Mouse (Mus musculus): ENCODE data around the gene Setd1b. TPM values are rescaled to one million over a fixed set of nuclear protein-coding genes. Genes with fewer than 3 reads are reported as not detected.

Setd1b gene
- total RNA-seq (2014; fragmentation: Nextera tagmentation) = 76.5 and 76.7 TPM in 2 replicates
- total RNA-seq (2017) = 2.1 and 2.3 TPM in 2 replicates
- polyA plus RNA-seq (2012) = 89.4 and 90.6 TPM in 2 replicates

GRCm38 (mm10) chr5:123142161-123143157 lies at the start of gene Setd1b:
Setd1b (plus strand) TSS chr5:123142193.
- no peak for ATAC-seq (ENCODE audit: extremely low read depth, insufficient number of reproducible peaks, low FRiP score, poor library complexity, severe bottlenecking)
- no peak for DNase-seq (ENCODE audit: low spot score)

DNA sequence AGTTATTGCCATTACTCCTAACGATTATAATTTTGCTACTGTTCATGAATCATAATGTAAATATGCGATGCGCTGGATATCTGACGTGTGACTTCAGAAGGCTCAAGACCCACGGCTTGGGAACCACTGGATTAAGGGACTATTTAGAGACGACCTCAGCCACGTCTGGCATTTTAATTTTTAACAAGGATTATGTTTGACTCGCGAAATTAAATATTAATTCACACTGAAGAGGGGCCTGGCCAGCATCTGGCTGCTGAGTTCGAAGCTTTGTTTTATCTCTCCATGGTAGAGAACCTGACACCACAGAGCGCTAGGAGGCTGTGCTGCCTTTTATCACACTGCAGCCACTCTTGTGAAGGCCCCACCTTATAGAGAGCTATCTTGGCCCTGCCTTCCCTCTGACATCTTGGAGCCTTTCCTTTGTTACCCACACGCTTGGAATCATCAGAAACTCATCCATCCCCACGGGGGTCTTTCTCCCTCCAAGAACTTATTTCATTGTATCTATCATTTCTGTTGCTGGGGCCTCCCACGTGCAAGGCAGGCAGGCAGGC lies 48.8 kb upstream of the Setd1b start:
- no peaks in the 10 kb centered on the region for H3K9me3 ChIP-seq (replicated peaks)
- peaks cover 14% of the 10 kb centered on the region; the same call in 1 of the 2 replicates for H3K27me3 ChIP-seq (ENCODE audit: insufficient read depth, low read length)
- ATAC-seq (ENCODE audit: extremely low read depth, insufficient number of reproducible peaks, low FRiP score, poor library complexity, severe bottlenecking) (no peak), DNase-seq (ENCODE audit: low spot score) (no peak)
- no peak for TF ChIP-seq TAL1 (conservative IDR thresholded peaks at IDR 0.05; ENCODE audit: low read depth, low read length)
- no peak for TF ChIP-seq GATA2 (IDR thresholded peaks at IDR 0.05; ENCODE audit: borderline replicate concordance, low read depth, low read length)
- TF ChIP-seq POLR2AphosphoS5 (IDR thresholded peaks at IDR 0.05; ENCODE audit: insufficient replicate concordance, low read depth, low read length) = no peak
- no peak for TF ChIP-seq CTCF (IDR thresholded peaks at IDR 0.05; ENCODE audit: low read depth, low read length)
- no peak for TF ChIP-seq GATA1 (IDR thresholded peaks at IDR 0.05; ENCODE audit: borderline replicate concordance, low read length)
- no peaks in the 10 kb centered on the region for H3K36me3 ChIP-seq (replicated peaks)
- no peak overlapping the region for H3K4me3 ChIP-seq (ENCODE audit: low read depth, low read length)
- H3K4me1 ChIP-seq (ENCODE audit: insufficient read depth, low read depth, low read length) = peaks cover 17% of the 10 kb centered on the region

More at GRCm38 (mm10) chr5:123142161-123143157, at the start of gene Setd1b:
- Histone ChIP-seq H3K9me3 (replicated peaks) (no peaks in the 10 kb centered on the region), H3K27me3 (ENCODE audit: insufficient read depth, low read length) (no peaks in the 10 kb centered on the region), H3K4me1 (ENCODE audit: insufficient read depth, low read depth, low read length) (peaks cover 65% of the 10 kb centered on the region), H3K36me3 (replicated peaks) (peaks cover 47% of the 10 kb centered on the region), H3K4me3 (ENCODE audit: low read depth, low read length) (peak within 1 kb of the TSS; percentile 80)
- TF ChIP-seq POLR2AphosphoS5 (IDR thresholded peaks at IDR 0.05; ENCODE audit: insufficient replicate concordance, low read depth, low read length) (no peak), CTCF (IDR thresholded peaks at IDR 0.05; ENCODE audit: low read depth, low read length) (no peak), GATA2 (IDR thresholded peaks at IDR 0.05; ENCODE audit: borderline replicate concordance, low read depth, low read length) (no peak), TAL1 (conservative IDR thresholded peaks at IDR 0.05; ENCODE audit: low read depth, low read length) (no peak), GATA1 (IDR thresholded peaks at IDR 0.05; ENCODE audit: borderline replicate concordance, low read length) (no peak)

DNA sequence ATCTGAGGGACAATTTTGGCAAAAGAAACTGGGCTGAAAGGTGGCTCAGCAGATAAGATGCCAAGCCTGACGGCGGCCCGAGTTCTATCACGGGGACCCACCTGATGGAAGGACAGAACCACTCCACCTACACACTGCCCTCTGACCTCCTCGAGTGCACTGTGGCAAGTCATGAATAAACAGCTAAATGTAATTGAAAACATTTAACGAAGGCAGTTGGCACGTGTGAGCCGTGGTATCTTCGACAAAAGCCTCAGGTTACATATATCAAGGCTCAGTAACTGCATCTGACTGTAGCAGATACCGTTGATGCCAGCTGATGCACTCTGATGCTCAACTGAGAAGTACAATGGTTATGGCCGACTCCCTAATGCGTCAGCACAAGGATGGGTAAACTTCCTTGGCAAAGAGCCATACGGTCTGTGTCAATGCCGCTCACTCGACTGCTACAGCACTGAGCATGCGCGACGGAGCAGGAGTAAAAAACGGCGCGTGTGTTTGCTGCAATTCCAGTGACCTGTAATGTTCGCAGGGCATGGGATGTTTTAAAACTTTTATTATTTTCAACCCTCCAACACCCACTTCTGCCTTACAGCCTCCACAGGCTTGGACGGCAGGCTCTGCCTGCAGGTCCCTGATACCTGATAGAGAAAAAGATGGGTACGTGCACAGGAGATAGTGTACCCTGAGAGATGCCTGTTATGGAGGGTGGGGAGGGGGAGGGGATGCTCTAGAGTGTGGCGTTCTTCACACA lies 47.6 kb upstream of the Setd1b start:
- H3K4me1 ChIP-seq (ENCODE audit: insufficient read depth, low read depth, low read length) = peaks cover 17% of the 10 kb centered on the region
- no peaks in the 10 kb centered on the region for H3K36me3 ChIP-seq (replicated peaks)
- ATAC-seq (ENCODE audit: extremely low read depth, insufficient number of reproducible peaks, low FRiP score, poor library complexity, severe bottlenecking) = no peak
- peaks cover 11% of the 10 kb centered on the region; the same call in 1 of the 2 replicates for H3K27me3 ChIP-seq (ENCODE audit: insufficient read depth, low read length)
- no peaks in the 10 kb centered on the region for H3K9me3 ChIP-seq (replicated peaks)
- TF ChIP-seq CTCF (IDR thresholded peaks at IDR 0.05; ENCODE audit: low read depth, low read length) (no peak), TAL1 (conservative IDR thresholded peaks at IDR 0.05; ENCODE audit: low read depth, low read length) (peak; percentile 50; the same call in 1 of the 2 replicates), GATA1 (IDR thresholded peaks at IDR 0.05; ENCODE audit: borderline replicate concordance, low read length) (no peak), GATA2 (IDR thresholded peaks at IDR 0.05; ENCODE audit: borderline replicate concordance, low read depth, low read length) (no peak), POLR2AphosphoS5 (IDR thresholded peaks at IDR 0.05; ENCODE audit: insufficient replicate concordance, low read depth, low read length) (no peak)
- H3K4me3 ChIP-seq (ENCODE audit: low read depth, low read length) = no peak overlapping the region; the same call in 1 of the 2 replicates
- DNase-seq (ENCODE audit: low spot score) = peak; percentile 52

- DNase-seq (ENCODE audit: low spot score) (no peak), ATAC-seq (ENCODE audit: extremely low read depth, insufficient number of reproducible peaks, low FRiP score, poor library complexity, severe bottlenecking) (no peak)
- Histone ChIP-seq H3K4me1 (ENCODE audit: insufficient read depth, low read depth, low read length) (peaks cover 17% of the 10 kb centered on the region), H3K27me3 (ENCODE audit: insufficient read depth, low read length) (peaks cover 11% of the 10 kb centered on the region; the same call in 1 of the 2 replicates), H3K4me3 (ENCODE audit: low read depth, low read length) (no peak overlapping the region), H3K9me3 (replicated peaks) (no peaks in the 10 kb centered on the region), H3K36me3 (replicated peaks) (no peaks in the 10 kb centered on the region)
- no peak for TF ChIP-seq CTCF (IDR thresholded peaks at IDR 0.05; ENCODE audit: low read depth, low read length)
- TF ChIP-seq POLR2AphosphoS5 (IDR thresholded peaks at IDR 0.05; ENCODE audit: insufficient replicate concordance, low read depth, low read length) = no peak
- TF ChIP-seq GATA1 (IDR thresholded peaks at IDR 0.05; ENCODE audit: borderline replicate concordance, low read length) = no peak
- TF ChIP-seq GATA2 (IDR thresholded peaks at IDR 0.05; ENCODE audit: borderline replicate concordance, low read depth, low read length) = no peak
- TF ChIP-seq TAL1 (conservative IDR thresholded peaks at IDR 0.05; ENCODE audit: low read depth, low read length) = no peak
These were observed 45.7 kb upstream of the Setd1b start for GRCm38 (mm10) chr5:123096299-123096698.

GRCm38 (mm10) chr5:123098487-123098886 lies 43.5 kb upstream of the Setd1b start:
- Histone ChIP-seq H3K36me3 (replicated peaks) (no peaks in the 10 kb centered on the region), H3K4me3 (ENCODE audit: low read depth, low read length) (no peak overlapping the region)

More at GRCm38 (mm10) chr5:123098487-123098886, 43.5 kb upstream of the Setd1b start:
- no peak for DNase-seq (ENCODE audit: low spot score)
- no peak for ATAC-seq (ENCODE audit: extremely low read depth, insufficient number of reproducible peaks, low FRiP score, poor library complexity, severe bottlenecking)
- Histone ChIP-seq H3K9me3 (replicated peaks) (no peaks in the 10 kb centered on the region), H3K4me1 (ENCODE audit: insufficient read depth, low read depth, low read length) (peaks cover 15% of the 10 kb centered on the region), H3K27me3 (ENCODE audit: insufficient read depth, low read length) (peaks cover 11% of the 10 kb centered on the region; the same call in 1 of the 2 replicates)
- TF ChIP-seq CTCF (IDR thresholded peaks at IDR 0.05; ENCODE audit: low read depth, low read length) (no peak), TAL1 (conservative IDR thresholded peaks at IDR 0.05; ENCODE audit: low read depth, low read length) (no peak), GATA1 (IDR thresholded peaks at IDR 0.05; ENCODE audit: borderline replicate concordance, low read length) (no peak), GATA2 (IDR thresholded peaks at IDR 0.05; ENCODE audit: borderline replicate concordance, low read depth, low read length) (no peak), POLR2AphosphoS5 (IDR thresholded peaks at IDR 0.05; ENCODE audit: insufficient replicate concordance, low read depth, low read length) (no peak)
